Mouse (Mus musculus): ENCODE measurements around the gene Wfs1.

- no peak for TF ChIP-seq CTCF (IDR thresholded peaks at IDR 0.05; ENCODE audit: extremely low read depth, insufficient read length, insufficient replicate concordance, low read depth, low read length)
- TF ChIP-seq POLR2A (IDR thresholded peaks at IDR 0.05; ENCODE audit: low read depth, low read length), result no peak
Observed at GRCm38 (mm10) chr5:36944552-36944951, 44.5 kb downstream of the Wfs1 start.

All from small intestine, adult 2 months (tissue).